Mouse (Mus musculus) heart, adult 2 months (tissue): ENCODE results near the gene Gdpd1.

ENCODE experiments used
- CTCF ChIP-seq: fragments of 200-600 bp; IDR thresholded peaks from 2 replicates; pipeline ENCODE4 v1.8.1; 2022; ENCODE audit warnings: antibody characterized with exemption, mild to moderate bottlenecking, moderate library complexity
- POLR2A ChIP-seq: fragments of 200-500 bp; IDR thresholded peaks from 2 replicates; pipeline ENCODE4 v1.6.1; 2011; ENCODE audit warnings: mild to moderate bottlenecking, low read depth, low read length, control low read depth; ENCODE audit not compliant: insufficient read depth

DNA sequence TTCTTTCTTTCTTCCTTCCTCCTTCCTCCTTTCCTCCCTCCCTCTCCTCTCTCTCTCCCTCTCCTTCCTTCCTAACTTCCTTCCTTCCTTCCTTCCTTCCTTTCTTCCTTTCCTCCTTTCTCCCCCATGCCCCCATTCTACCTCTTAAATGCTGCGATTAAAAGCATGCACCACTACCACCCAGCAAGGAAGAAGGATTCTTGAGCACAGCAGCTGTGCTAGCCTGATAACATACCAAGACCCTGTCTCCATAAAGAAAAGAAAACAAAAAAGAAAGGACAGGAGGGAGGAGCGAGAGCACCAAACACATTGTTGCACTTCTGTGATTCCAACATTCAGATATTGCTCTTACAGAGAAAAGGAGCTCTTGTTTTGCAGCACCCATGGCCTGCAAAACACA lies 13.3 kb upstream of the Gdpd1 start:
- TF ChIP-seq CTCF, result no peak
- no peak for TF ChIP-seq POLR2A
